Mouse (Mus musculus): Measurements from ENCODE around the gene Zfp414.

Zfp414 gene

GRCm38 (mm10) chr17:33649781-33650475 lies 21.0 kb downstream of the Zfp414 start:
- DNase-seq (ENCODE audit: low spot score in 2 of 2), result no peak

DNA sequence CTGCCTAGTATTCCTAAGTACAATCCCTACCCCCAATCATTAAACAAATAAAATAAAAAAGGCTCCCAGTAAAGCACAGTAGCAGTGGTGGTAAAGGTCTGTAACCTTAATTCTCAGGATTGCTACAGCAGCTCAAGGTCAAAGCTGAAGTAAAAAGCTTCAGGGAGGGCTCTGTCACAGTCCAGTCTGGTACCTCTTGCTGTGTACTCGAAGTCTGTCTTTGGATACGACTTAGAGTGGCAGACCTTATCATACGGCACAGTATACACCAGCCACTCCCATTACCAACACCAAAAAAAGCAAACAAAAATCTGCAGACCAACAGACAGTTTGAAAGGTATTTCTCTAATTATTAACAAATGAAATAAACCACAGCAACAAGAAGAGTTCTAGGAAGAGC lies 37.9 kb downstream of the Zfp414 start:
- no peak for DNase-seq (ENCODE audit: low spot score in 2 of 2)

GRCm38 (mm10) chr17:33669681-33670080 lies 40.8 kb downstream of the Zfp414 start:
- DNase-seq (ENCODE audit: low spot score in 2 of 2), result no peak

- no peak for DNase-seq (ENCODE audit: low spot score in 2 of 2)
Measured at GRCm38 (mm10) chr17:33673837-33674236, 44.9 kb downstream of the Zfp414 start.

- DNase-seq (ENCODE audit: low spot score in 2 of 2), result no peak
Measured at GRCm38 (mm10) chr17:33675452-33675851, 46.6 kb downstream of the Zfp414 start.

DNA sequence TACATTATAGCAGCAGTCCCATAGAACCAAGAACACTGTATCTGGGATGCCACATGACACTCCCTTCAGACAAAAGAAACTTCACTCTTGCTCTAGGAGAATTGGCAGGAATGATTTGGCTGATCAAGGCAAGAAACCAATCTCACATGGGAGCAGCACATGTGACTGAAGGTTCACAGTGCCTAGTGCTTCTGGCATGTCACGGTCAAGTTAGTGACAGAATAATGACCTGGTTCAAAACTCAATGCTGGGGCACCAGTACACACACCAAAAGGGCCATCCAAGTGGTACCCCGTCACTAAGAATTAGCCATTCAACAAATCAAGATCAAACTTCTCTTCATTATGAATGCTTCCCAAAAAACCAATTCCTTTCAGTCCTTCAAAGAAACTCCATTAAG lies 47.2 kb downstream of the Zfp414 start:
- DNase-seq (ENCODE audit: low spot score in 2 of 2), result no peak

GRCm38 (mm10) chr17:33678771-33679170 lies 49.9 kb downstream of the Zfp414 start:
- DNase-seq (ENCODE audit: low spot score in 2 of 2), result no peak

All from left cerebral cortex, adult 9 months (tissue).